Mouse (Mus musculus): ENCODE measurements around the gene Cox8b. TPM values are rescaled to one million over a fixed set of nuclear protein-coding genes. Genes with fewer than 3 reads are reported as not detected.

The Cox8b gene
- polyA plus RNA-seq (2016; fragmentation: Nextera tagmentation; extraction: Ambion mirVana), result not detected in 2 replicates

DNA sequence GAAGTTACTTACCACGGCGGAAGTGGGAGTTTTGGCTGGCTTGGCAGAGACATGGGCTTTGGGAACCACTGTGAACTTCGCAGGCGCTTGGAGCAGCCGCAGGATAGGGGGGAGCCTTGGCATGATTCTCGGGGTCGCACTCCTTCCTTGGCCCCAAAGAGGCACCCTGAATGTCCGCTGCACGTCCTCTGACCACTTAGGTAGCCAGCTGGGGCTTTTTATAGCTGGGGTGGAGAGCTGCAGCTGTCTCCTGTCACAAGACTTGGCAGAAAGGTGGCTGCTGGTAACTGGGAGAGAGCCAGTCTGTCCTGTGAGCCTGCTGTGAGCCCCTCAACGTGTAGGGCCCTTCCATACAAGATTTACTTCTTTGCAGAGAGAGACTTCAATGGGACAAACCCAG lies at the start of gene Cox8b:
TSS of gene Cox8b (minus strand) at position 227 of the 400 bp plus-strand sequence.
- 69% methylated on average over 10 of the region's 10 CpGs for WGBS (ENCODE audit: insufficient replicate concordance)
- Histone ChIP-seq H3K27me3 (replicated peaks) (no peaks in the 10 kb centered on the region), H3K36me3 (peaks cover 42% of the 10 kb centered on the region), H3K4me3 (no peak within 1 kb of the TSS), H3K9me3 (replicated peaks) (no peaks in the 10 kb centered on the region), H3K27ac (no peak within 1 kb of the TSS), H3K9ac (no peak within 1 kb of the TSS), H3K4me2 (no peak within 1 kb of the TSS), H3K4me1 (no peaks in the 10 kb centered on the region)
- no peak for ATAC-seq

GRCm38 (mm10) chr7:140949255-140949654 lies 49.0 kb upstream of the Cox8b start:
- Histone ChIP-seq H3K9me3 (replicated peaks) (no peaks in the 10 kb centered on the region), H3K9ac (no peak overlapping the region), H3K4me3 (no peak overlapping the region), H3K4me2 (no peak overlapping the region), H3K4me1 (peaks cover 66% of the 10 kb centered on the region), H3K36me3 (peaks cover 53% of the 10 kb centered on the region), H3K27me3 (replicated peaks) (no peaks in the 10 kb centered on the region), H3K27ac (no peak overlapping the region)
- 70% methylated on average over 6 of the region's 6 CpGs for WGBS (ENCODE audit: insufficient replicate concordance)
- no peak for ATAC-seq

DNA sequence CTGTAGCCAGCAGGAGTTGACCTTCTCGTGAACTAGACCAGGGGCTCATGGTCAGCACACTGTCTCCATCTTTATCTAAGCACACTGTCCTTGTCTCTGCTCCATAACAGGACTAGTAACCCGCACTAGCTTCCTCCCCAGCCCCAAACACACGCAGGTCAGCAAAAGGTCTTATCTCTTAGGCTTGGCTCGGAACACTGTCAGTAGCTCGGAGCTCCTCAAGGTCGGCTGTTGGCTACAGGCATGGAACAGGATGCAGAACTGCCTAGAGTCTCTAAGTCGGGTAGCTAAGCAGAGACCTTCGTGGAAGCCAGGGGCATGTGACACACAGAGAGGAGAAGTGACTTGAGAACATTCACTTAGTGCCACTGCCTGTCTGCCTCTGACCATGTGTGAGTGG lies 47.9 kb upstream of the Cox8b start:
- no peaks in the 10 kb centered on the region for H3K27me3 ChIP-seq (replicated peaks)
- peak overlapping the region; percentile 38 for H3K27ac ChIP-seq
- no peak overlapping the region for H3K9ac ChIP-seq
- no peak for ATAC-seq
- no peak overlapping the region for H3K4me3 ChIP-seq
- no peaks in the 10 kb centered on the region for H3K9me3 ChIP-seq (replicated peaks)
- H3K4me2 ChIP-seq, result no peak overlapping the region
- WGBS (ENCODE audit: insufficient replicate concordance), result 26% methylated on average over 8 of the region's 8 CpGs
- H3K4me1 ChIP-seq, result peaks cover 60% of the 10 kb centered on the region
- peaks cover 56% of the 10 kb centered on the region for H3K36me3 ChIP-seq

- H3K36me3 ChIP-seq, result peaks cover 50% of the 10 kb centered on the region
- H3K9ac ChIP-seq, result peak overlapping the region; percentile 9; the same call in 1 of the 2 replicates
- peak overlapping the region; percentile 28; the same call in 1 of the 2 replicates for H3K27ac ChIP-seq
- H3K9me3 ChIP-seq (replicated peaks), result no peaks in the 10 kb centered on the region
- ATAC-seq, result peak; percentile 21; the same call in 1 of the 2 replicates
- WGBS (ENCODE audit: insufficient replicate concordance), result 13% methylated on average over 7 of the region's 7 CpGs
- H3K27me3 ChIP-seq (replicated peaks), result no peaks in the 10 kb centered on the region
- H3K4me2 ChIP-seq, result no peak overlapping the region
- no peak overlapping the region for H3K4me3 ChIP-seq
- peaks cover 64% of the 10 kb centered on the region for H3K4me1 ChIP-seq
Measured at GRCm38 (mm10) chr7:140946980-140947379, 46.7 kb upstream of the Cox8b start.

GRCm38 (mm10) chr7:140946311-140946710 lies 46.1 kb upstream of the Cox8b start:
- Histone ChIP-seq H3K36me3 (peaks cover 50% of the 10 kb centered on the region), H3K4me3 (no peak overlapping the region), H3K9ac (no peak overlapping the region), H3K27ac (0 out of 2 replicates have a peak overlapping the region, but pooled peaks have one; percentile 28), H3K4me2 (no peak overlapping the region), H3K9me3 (replicated peaks) (no peaks in the 10 kb centered on the region), H3K4me1 (peaks cover 61% of the 10 kb centered on the region), H3K27me3 (replicated peaks) (no peaks in the 10 kb centered on the region)
- 71% methylated on average over 10 of the region's 10 CpGs for WGBS (ENCODE audit: insufficient replicate concordance)
- ATAC-seq, result no peak

GRCm38 (mm10) chr7:140945247-140945646 lies 45.0 kb upstream of the Cox8b start:
- no peak for ATAC-seq
- Histone ChIP-seq H3K4me1 (peaks cover 57% of the 10 kb centered on the region), H3K4me3 (no peak overlapping the region), H3K27me3 (replicated peaks) (no peaks in the 10 kb centered on the region), H3K27ac (no peak overlapping the region), H3K9me3 (replicated peaks) (no peaks in the 10 kb centered on the region), H3K4me2 (no peak overlapping the region), H3K36me3 (peaks cover 50% of the 10 kb centered on the region), H3K9ac (no peak overlapping the region)
- WGBS (ENCODE audit: insufficient replicate concordance), result 74% methylated on average over 5 of the region's 5 CpGs

GRCm38 (mm10) chr7:140944236-140944635 lies 44.0 kb upstream of the Cox8b start:
- peaks cover 3% of the 10 kb centered on the region; the same call in 1 of the 2 replicates for H3K27me3 ChIP-seq (replicated peaks)

DNA sequence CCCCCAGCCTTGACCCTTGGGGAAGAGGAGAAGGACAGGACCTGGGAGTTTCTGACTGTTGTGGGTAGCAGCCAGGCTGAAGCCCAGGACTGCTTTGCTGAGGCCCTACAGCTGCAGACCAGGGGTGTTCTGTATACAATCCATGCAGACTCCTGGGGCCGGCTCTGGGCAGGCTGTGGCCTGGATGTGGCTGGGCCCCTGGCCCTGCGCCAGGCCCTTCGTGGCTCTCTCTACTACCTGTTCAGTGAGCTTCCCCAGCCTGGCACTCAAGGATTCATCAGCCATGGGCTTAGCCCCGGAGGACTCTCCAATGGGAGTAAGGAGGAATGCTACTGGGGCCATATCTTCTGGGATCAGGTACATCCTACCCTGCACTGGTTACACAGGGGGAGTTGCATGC lies 43.1 kb upstream of the Cox8b start:
- H3K4me2 ChIP-seq, result no peak overlapping the region
- no peak overlapping the region for H3K9ac ChIP-seq
- H3K36me3 ChIP-seq, result peaks cover 38% of the 10 kb centered on the region
- 84% methylated on average over 4 of the region's 4 CpGs for WGBS (ENCODE audit: insufficient replicate concordance)
- H3K4me1 ChIP-seq, result peaks cover 61% of the 10 kb centered on the region
- peaks cover 3% of the 10 kb centered on the region; the same call in 1 of the 2 replicates for H3K27me3 ChIP-seq (replicated peaks)
- ATAC-seq, result no peak
- H3K27ac ChIP-seq, result 0 out of 2 replicates have a peak overlapping the region, but pooled peaks have one; percentile 24
- H3K4me3 ChIP-seq, result no peak overlapping the region
- no peaks in the 10 kb centered on the region for H3K9me3 ChIP-seq (replicated peaks)

More at GRCm38 (mm10) chr7:140944236-140944635, 44.0 kb upstream of the Cox8b start:
- Histone ChIP-seq H3K4me1 (peaks cover 65% of the 10 kb centered on the region), H3K27ac (no peak overlapping the region), H3K9ac (no peak overlapping the region), H3K36me3 (peaks cover 46% of the 10 kb centered on the region), H3K4me2 (no peak overlapping the region), H3K4me3 (no peak overlapping the region), H3K9me3 (replicated peaks) (no peaks in the 10 kb centered on the region)
- no peak for ATAC-seq
- WGBS (ENCODE audit: insufficient replicate concordance), result 68% methylated on average over 7 of the region's 7 CpGs

DNA sequence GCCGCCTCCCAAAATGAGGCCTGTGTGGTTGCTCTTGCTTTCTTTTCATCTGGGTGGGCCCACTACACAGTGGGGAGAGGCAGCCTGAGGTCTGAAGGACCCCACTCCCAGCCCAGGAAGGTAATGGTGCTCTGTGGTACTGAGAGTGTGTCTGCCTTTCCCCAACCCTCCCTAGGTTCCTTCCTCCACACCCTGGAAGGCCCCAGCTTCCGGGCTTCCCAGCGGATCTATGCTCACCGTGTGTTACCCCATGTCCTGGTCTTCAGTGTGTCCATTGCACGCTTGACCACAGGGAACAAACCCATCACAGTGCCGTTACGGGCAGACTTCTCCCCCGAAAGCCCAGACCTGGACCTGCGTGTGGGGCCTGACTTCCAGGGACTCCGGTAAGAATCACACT lies 42.6 kb upstream of the Cox8b start:
- WGBS (ENCODE audit: insufficient replicate concordance), result 85% methylated on average over 10 of the region's 10 CpGs
- ATAC-seq, result no peak
- H3K27me3 ChIP-seq (replicated peaks), result peaks cover 6% of the 10 kb centered on the region; the same call in 1 of the 2 replicates
- peaks cover 32% of the 10 kb centered on the region for H3K36me3 ChIP-seq
- no peaks in the 10 kb centered on the region for H3K9me3 ChIP-seq (replicated peaks)
- no peak overlapping the region for H3K9ac ChIP-seq
- H3K4me2 ChIP-seq, result no peak overlapping the region
- H3K4me3 ChIP-seq, result no peak overlapping the region
- H3K27ac ChIP-seq, result peak overlapping the region; percentile 24; the same call in 1 of the 2 replicates
- peaks cover 56% of the 10 kb centered on the region for H3K4me1 ChIP-seq

DNA sequence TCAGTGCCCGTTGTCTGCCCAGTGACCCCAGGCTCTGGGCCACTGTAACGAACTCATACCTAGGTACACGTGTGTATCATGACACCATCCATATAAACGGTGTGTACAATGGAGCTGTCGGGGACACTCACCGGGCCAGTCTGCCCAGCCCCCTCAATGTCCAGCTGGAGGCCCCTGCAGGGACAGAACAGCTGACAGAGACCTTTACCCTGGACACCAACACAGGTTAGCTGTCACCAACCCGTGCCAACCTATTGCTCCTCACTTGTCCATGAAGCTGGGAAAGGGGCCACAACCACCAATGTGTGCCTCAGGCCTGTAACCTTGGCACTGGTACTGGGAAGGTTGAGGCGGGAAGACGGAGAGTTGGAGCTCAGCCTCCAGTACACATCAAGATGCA lies 42.1 kb upstream of the Cox8b start:
- Histone ChIP-seq H3K27me3 (replicated peaks) (peaks cover 9% of the 10 kb centered on the region; the same call in 1 of the 2 replicates), H3K27ac (peak overlapping the region; percentile 78), H3K9ac (peak overlapping the region; percentile 70), H3K9me3 (replicated peaks) (no peaks in the 10 kb centered on the region), H3K4me3 (peak overlapping the region; percentile 62), H3K36me3 (peaks cover 29% of the 10 kb centered on the region), H3K4me2 (peak overlapping the region; percentile 77), H3K4me1 (peaks cover 51% of the 10 kb centered on the region)
- no peak for ATAC-seq
- 61% methylated on average over 9 of the region's 9 CpGs for WGBS (ENCODE audit: insufficient replicate concordance)

DNA sequence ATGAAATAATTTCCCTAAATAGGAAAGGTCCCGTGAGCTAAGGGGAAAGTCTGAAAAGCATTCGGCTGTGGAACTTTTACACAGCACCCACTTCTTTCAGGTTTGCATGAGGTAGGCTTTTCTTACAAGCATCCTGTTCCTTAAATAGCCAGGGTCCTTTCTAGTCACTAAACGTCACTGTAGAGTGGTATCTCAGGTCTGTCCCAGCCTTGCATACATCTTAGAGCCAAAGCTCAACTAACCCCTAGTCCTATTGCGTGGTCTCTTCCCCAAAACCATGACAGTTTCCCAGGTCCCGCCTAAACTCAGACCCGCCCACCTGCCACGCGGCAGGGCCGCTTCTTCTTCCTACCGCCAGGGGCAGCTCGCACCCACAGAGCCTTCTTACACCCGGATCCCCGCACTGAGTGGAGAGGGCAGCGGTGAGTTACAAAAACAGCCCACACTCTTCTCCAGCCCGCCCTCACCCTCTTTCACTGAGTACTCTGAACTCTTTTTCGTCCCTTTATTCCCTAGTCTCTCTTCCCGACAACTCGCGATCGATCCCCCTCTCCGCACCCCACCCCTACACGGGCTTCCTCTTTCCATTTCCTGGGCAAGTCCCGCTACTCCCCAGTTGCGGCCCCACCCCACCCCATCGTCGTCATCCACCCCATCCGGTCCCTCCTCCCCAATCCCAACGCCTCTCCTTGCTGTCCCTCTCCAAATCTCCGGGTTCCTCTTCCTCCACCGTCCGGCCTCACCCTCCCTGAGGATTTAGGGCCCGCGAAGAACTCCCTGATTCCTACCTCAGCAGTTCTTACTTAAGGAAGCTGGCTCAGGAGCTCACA lies 41.2 kb upstream of the Cox8b start, which contains the start of gene Pgghg:
TSS of gene Pgghg (plus strand) at position 170 of the 830 bp plus-strand sequence.
- peak within 1 kb of the TSS; percentile 70 for H3K9ac ChIP-seq
- H3K27ac ChIP-seq, result peak within 1 kb of the TSS; percentile 78
- H3K9me3 ChIP-seq (replicated peaks), result no peaks in the 10 kb centered on the region
- peaks cover 42% of the 10 kb centered on the region for H3K4me1 ChIP-seq
- peaks cover 16% of the 10 kb centered on the region; the same call in 1 of the 2 replicates for H3K27me3 ChIP-seq (replicated peaks)
- H3K36me3 ChIP-seq, result peaks cover 20% of the 10 kb centered on the region
- peak within 1 kb of the TSS; percentile 77 for H3K4me2 ChIP-seq
- 1% methylated on average over 33 of the region's 33 CpGs for WGBS (ENCODE audit: insufficient replicate concordance)
- H3K4me3 ChIP-seq, result peak within 1 kb of the TSS; percentile 62
- peak; percentile 88 for ATAC-seq

DNA sequence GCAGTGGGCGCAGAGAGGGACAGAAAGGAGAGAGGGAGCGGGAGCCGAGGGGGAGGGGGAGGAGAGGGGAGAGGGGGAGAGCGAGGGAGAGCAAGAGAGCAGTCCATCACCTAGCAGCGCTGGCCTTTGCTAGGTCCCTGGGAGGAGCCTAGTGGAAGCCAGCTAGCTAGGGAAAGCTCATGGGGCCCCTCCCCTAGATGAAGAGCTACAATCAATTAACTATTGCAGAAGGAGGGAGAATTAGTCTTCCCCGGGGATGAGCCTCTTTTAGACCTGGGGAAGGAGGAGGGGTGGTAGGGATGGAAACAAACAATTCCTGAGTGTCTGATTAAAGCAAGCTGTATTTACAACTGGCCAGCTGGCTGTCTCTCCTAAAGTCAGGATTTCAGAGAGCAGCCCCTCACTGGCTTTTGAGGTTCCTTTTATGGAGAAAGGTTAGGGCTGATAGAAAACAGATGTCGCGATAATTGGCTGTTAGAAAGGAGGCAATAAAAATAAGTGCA lies 39.5 kb upstream of the Cox8b start:
- peaks cover 26% of the 10 kb centered on the region for H3K27me3 ChIP-seq (replicated peaks)
- peaks cover 34% of the 10 kb centered on the region for H3K4me1 ChIP-seq
- H3K36me3 ChIP-seq, result 0 out of 2 replicates have a peak, but pooled peaks cover 4% of the 10 kb centered on the region
- H3K9me3 ChIP-seq (replicated peaks), result no peaks in the 10 kb centered on the region
- no peak overlapping the region for H3K4me2 ChIP-seq
- no peak overlapping the region for H3K9ac ChIP-seq
- no peak for ATAC-seq
- H3K27ac ChIP-seq, result no peak overlapping the region
- 43% methylated on average over 7 of the region's 8 CpGs for WGBS (ENCODE audit: insufficient replicate concordance)
- no peak overlapping the region for H3K4me3 ChIP-seq
